Mouse (Mus musculus): ENCODE measurements around the gene Hbq1a. TPM values are rescaled to one million over a fixed set of nuclear protein-coding genes. Genes with fewer than 3 reads are reported as not detected.

The Hbq1a gene
- polyA plus RNA-seq, 1 experiment from 2014 or later = 0.65 TPM

DNA sequence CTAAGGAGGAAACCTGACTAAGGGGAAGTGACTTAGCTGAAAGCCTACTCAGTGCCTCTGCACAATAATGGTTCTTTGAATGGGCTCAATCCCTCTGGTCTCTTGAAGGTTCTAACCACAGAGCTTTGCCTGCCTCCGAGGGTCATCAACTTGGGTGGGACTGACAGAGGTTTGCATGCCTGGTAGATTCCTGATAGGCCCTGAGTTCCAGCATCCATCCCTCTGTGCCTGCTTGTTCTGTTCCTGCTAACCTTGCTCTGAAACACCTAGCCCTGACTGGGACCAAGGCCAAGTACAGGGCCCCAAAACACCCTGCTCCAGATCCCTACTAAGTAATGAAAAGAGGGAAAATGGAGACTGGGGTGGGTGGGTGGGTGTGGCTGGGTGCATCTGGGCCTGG, 3.6 kb downstream of the Hbq1a start:
- Histone ChIP-seq H3K4me3 (no peak overlapping the region), H3K27me3 (peaks cover 12% of the 10 kb centered on the region; the same call in 1 of the 2 replicates), H3K9me3 (replicated peaks) (no peaks in the 10 kb centered on the region), H3K36me3 (ENCODE audit: poor library complexity, severe bottlenecking) (no peaks in the 10 kb centered on the region), H3K9ac (no peak overlapping the region), H3K27ac (no peak overlapping the region), H3K4me1 (0 out of 2 replicates have a peak, but pooled peaks cover 3% of the 10 kb centered on the region), H3K4me2 (no peak overlapping the region)
- WGBS = 74% methylated on average over 1 of the region's 1 CpGs
- no peak for ATAC-seq

GRCm38 (mm10) chr11:32307006-32307405, 7.1 kb downstream of the Hbq1a start:
- no peak for ATAC-seq
- Histone ChIP-seq H3K9ac (no peak overlapping the region), H3K4me2 (no peak overlapping the region), H3K4me1 (0 out of 2 replicates have a peak, but pooled peaks cover 3% of the 10 kb centered on the region), H3K27ac (no peak overlapping the region), H3K4me3 (no peak overlapping the region), H3K27me3 (no peaks in the 10 kb centered on the region), H3K9me3 (replicated peaks) (no peaks in the 10 kb centered on the region), H3K36me3 (ENCODE audit: poor library complexity, severe bottlenecking) (no peaks in the 10 kb centered on the region)
- 91% methylated on average over 1 of the region's 1 CpGs for WGBS

DNA sequence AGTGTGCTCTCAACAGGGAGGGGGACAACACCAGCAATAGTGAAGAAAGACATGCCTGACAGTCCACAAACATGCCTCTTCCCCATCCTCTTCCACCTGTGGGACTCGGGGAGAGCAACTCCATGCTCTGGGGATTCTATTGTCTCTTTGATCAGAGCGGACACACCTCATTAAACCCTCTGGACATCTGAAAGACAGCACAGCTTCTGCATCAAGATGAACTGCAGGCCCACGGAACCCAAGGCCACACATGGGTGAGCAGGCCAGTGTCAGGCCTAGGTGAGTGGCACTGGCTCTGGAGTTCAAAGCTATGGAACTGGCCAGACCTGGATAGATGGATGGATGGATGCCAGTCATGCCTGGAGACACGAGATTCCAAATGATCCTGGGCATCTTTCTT, 9.6 kb downstream of the Hbq1a start:
- Histone ChIP-seq H3K36me3 (ENCODE audit: poor library complexity, severe bottlenecking) (no peaks in the 10 kb centered on the region), H3K27ac (no peak overlapping the region), H3K4me3 (no peak overlapping the region), H3K9me3 (replicated peaks) (no peaks in the 10 kb centered on the region), H3K4me1 (no peaks in the 10 kb centered on the region), H3K27me3 (no peaks in the 10 kb centered on the region), H3K9ac (no peak overlapping the region), H3K4me2 (no peak overlapping the region)
- no peak for ATAC-seq
- WGBS = 58% methylated on average over 4 of the region's 4 CpGs

DNA sequence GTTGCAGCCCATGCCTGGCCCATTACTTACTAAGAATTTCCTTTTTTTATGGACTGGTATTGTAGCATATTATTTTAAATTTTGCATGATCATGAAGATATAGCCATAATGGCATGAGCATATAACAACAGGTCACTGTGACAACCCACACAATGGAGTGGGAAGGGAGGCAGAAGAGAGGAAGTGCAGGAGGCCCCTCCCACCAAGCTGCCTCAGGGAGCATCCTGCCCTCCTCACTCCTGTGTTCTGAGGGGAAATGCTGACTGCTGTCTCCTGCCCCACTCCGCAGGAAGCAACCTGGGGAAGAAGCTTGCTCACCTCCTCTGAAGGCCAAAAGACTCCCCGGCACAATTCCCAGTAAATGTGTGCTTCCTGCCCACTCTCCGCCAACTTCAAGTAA, 10.1 kb downstream of the Hbq1a start:
- WGBS = 83% methylated on average over 3 of the region's 3 CpGs

DNA sequence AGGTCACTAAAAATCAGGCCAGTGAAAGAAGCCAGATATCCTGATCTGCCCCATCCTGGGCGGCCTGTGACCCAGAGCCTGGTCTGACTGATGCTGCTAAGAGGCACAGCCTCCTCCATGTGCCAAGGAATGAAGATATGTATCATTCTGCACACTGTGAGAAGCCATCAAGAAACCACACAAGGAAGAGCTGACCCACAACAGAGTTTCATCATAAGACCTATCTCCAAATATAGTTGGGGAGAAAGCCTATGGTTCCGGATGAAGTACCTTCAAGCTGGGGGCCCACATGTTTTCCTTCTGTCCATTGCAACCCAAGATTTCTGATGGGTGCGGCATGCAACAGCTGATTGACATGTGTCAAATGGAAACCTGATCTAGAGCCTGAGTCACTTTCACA, 16.1 kb downstream of the Hbq1a start:
- Histone ChIP-seq H3K36me3 (ENCODE audit: poor library complexity, severe bottlenecking) (no peaks in the 10 kb centered on the region), H3K9me3 (replicated peaks) (no peaks in the 10 kb centered on the region), H3K27me3 (no peaks in the 10 kb centered on the region), H3K4me2 (no peak overlapping the region), H3K27ac (no peak overlapping the region), H3K4me1 (no peaks in the 10 kb centered on the region), H3K4me3 (no peak overlapping the region), H3K9ac (no peak overlapping the region)
- no peak for ATAC-seq
- 80% methylated on average over 3 of the region's 3 CpGs for WGBS

More for the DNA sequence above, 10.1 kb downstream of the Hbq1a start:
- no peaks in the 10 kb centered on the region for H3K4me1 ChIP-seq
- H3K4me3 ChIP-seq = no peak overlapping the region
- no peak overlapping the region for H3K4me2 ChIP-seq
- H3K9ac ChIP-seq = no peak overlapping the region
- H3K9me3 ChIP-seq (replicated peaks) = no peaks in the 10 kb centered on the region
- H3K27me3 ChIP-seq = no peaks in the 10 kb centered on the region
- no peaks in the 10 kb centered on the region for H3K36me3 ChIP-seq (ENCODE audit: poor library complexity, severe bottlenecking)
- H3K27ac ChIP-seq = no peak overlapping the region
- no peak for ATAC-seq

GRCm38 (mm10) chr11:32320507-32321195, 20.8 kb downstream of the Hbq1a start:
- no peak overlapping the region for H3K9ac ChIP-seq
- no peak overlapping the region for H3K4me3 ChIP-seq
- H3K9me3 ChIP-seq (replicated peaks) = no peaks in the 10 kb centered on the region
- H3K27me3 ChIP-seq = no peaks in the 10 kb centered on the region
- no peak overlapping the region for H3K27ac ChIP-seq
- H3K4me1 ChIP-seq = no peaks in the 10 kb centered on the region
- no peak; the same call in 1 of the 2 replicates for ATAC-seq
- no peaks in the 10 kb centered on the region for H3K36me3 ChIP-seq (ENCODE audit: poor library complexity, severe bottlenecking)
- WGBS = 60% methylated on average over 11 of the region's 11 CpGs
- H3K4me2 ChIP-seq = no peak overlapping the region

DNA sequence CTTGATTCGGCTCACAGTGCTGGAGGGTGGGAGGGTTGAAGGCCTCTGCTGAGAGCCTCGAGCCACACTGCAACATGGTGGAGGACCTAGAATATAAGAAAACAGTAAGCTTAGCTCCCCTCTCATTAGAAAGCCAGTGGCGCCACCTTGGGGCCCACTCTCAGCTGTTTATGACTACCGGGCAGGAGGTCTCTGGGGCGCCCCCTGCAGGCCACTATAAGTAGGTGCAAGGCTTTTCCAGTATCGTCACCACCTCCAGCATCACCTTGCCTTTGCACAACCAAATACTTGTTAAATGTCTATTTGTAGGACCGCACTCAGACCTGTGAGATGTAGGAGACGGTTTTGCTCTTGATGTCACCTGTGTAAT, 21.3 kb downstream of the Hbq1a start:
- Histone ChIP-seq H3K9me3 (replicated peaks) (no peaks in the 10 kb centered on the region), H3K4me1 (no peaks in the 10 kb centered on the region), H3K27me3 (no peaks in the 10 kb centered on the region), H3K9ac (no peak overlapping the region), H3K4me3 (no peak overlapping the region), H3K27ac (no peak overlapping the region), H3K36me3 (ENCODE audit: poor library complexity, severe bottlenecking) (no peaks in the 10 kb centered on the region), H3K4me2 (no peak overlapping the region)
- ATAC-seq = peak; percentile 21; the same call in 1 of the 2 replicates
- WGBS = 42% methylated on average over 8 of the region's 8 CpGs

DNA sequence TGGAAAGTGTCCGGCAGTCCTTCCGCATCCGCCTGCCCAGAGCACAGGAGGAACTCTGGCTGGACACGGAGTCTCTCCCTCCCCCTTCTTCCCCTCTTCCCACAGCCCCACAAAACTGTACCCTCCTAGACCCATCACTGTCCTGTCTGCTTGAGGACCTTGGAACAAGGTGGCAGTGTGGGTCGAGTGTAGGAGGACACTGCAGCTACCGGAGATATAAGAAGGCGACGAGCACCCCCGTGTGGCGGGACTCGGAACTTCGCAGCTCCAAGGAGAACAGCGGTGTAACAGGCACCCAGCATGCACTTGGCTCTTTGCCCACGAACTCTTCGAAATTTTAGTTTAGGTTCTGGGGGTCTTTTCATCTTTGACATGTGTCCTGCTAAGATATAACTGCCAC, 24.7 kb downstream of the Hbq1a start:
- Histone ChIP-seq H3K27me3 (no peaks in the 10 kb centered on the region), H3K4me2 (peak overlapping the region; percentile 29), H3K36me3 (ENCODE audit: poor library complexity, severe bottlenecking) (no peaks in the 10 kb centered on the region), H3K4me1 (no peaks in the 10 kb centered on the region), H3K9me3 (replicated peaks) (no peaks in the 10 kb centered on the region), H3K4me3 (no peak overlapping the region), H3K27ac (no peak overlapping the region), H3K9ac (no peak overlapping the region)
- peak; percentile 88 for ATAC-seq
- 13% methylated on average over 15 of the region's 15 CpGs for WGBS

GRCm38 (mm10) chr11:32331075-32331474, 31.2 kb downstream of the Hbq1a start:
- Histone ChIP-seq H3K27ac (no peak overlapping the region), H3K9me3 (replicated peaks) (no peaks in the 10 kb centered on the region), H3K4me1 (peaks cover 15% of the 10 kb centered on the region), H3K4me2 (no peak overlapping the region), H3K27me3 (no peaks in the 10 kb centered on the region), H3K9ac (no peak overlapping the region), H3K36me3 (ENCODE audit: poor library complexity, severe bottlenecking) (no peaks in the 10 kb centered on the region), H3K4me3 (no peak overlapping the region)
- no peak for ATAC-seq
- WGBS = 49% methylated on average over 6 of the region's 6 CpGs

DNA sequence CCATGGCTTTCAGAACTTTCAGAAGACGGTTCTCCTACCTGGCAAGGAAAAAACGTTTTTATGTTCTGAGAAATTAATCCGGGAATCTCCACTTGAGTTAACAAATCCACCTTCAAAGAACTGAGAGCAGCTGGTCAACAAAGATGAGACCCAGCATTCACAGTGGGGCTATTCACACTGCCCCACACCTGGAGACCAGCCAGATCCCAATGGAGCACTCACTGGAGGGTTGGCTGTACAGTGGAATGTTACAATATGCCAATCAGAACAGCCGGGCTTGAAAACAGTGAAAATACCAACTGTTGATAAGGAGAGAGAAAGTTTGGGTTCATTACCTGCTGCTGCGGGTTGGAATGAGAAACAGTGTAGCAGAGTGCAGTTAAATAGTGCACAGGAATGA, 32.0 kb downstream of the Hbq1a start:
- H3K27ac ChIP-seq = no peak overlapping the region
- peaks cover 2% of the 10 kb centered on the region; the same call in 1 of the 2 replicates for H3K9me3 ChIP-seq (replicated peaks)
- ATAC-seq = 0 out of 2 replicates have a peak, but pooled peaks have one; percentile 61
- 54% methylated on average over 5 of the region's 5 CpGs for whole genome bisulfite sequencing
- no peaks in the 10 kb centered on the region for H3K27me3 ChIP-seq
- no peak overlapping the region for H3K9ac ChIP-seq
- peaks cover 15% of the 10 kb centered on the region for H3K4me1 ChIP-seq
- H3K4me2 ChIP-seq = no peak overlapping the region
- H3K4me3 ChIP-seq = no peak overlapping the region
- H3K36me3 ChIP-seq (ENCODE audit: poor library complexity, severe bottlenecking) = no peaks in the 10 kb centered on the region

DNA sequence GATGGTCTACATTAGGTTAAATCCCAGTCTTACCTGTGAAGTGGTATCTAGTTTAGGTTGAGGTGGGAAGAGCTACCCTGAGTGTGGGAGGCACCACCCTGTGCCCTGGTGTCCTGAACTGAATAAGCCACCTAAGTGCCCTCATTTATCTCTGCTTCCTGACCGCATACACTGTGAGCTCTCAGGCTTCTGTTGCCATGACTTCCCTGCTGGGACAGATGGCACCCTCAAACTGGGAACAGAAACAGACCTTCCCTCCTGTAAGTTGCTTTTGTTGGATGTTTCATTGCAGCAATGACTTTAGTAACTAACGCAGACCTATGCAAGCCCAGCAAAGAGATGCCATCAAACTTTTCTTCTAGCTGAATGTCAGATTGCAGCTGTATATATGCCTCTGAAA, 33.4 kb downstream of the Hbq1a start:
- Histone ChIP-seq H3K4me3 (no peak overlapping the region), H3K9me3 (replicated peaks) (peaks cover 7% of the 10 kb centered on the region; the same call in 1 of the 2 replicates), H3K27ac (no peak overlapping the region), H3K9ac (no peak overlapping the region), H3K4me1 (peaks cover 15% of the 10 kb centered on the region), H3K4me2 (no peak overlapping the region), H3K27me3 (no peaks in the 10 kb centered on the region), H3K36me3 (ENCODE audit: poor library complexity, severe bottlenecking) (no peaks in the 10 kb centered on the region)
- ATAC-seq = no peak
- 86% methylated on average over 2 of the region's 2 CpGs for WGBS

- Histone ChIP-seq H3K27me3 (no peaks in the 10 kb centered on the region), H3K36me3 (ENCODE audit: poor library complexity, severe bottlenecking) (no peaks in the 10 kb centered on the region), H3K4me2 (no peak overlapping the region), H3K4me3 (no peak overlapping the region), H3K9me3 (replicated peaks) (peaks cover 7% of the 10 kb centered on the region; the same call in 1 of the 2 replicates), H3K27ac (no peak overlapping the region), H3K9ac (no peak overlapping the region), H3K4me1 (peaks cover 5% of the 10 kb centered on the region; the same call in 1 of the 2 replicates)
- no peak for ATAC-seq
- WGBS = 86% methylated on average over 6 of the region's 6 CpGs
Observed at GRCm38 (mm10) chr11:32336435-32336907, 36.6 kb downstream of the Hbq1a start.

DNA sequence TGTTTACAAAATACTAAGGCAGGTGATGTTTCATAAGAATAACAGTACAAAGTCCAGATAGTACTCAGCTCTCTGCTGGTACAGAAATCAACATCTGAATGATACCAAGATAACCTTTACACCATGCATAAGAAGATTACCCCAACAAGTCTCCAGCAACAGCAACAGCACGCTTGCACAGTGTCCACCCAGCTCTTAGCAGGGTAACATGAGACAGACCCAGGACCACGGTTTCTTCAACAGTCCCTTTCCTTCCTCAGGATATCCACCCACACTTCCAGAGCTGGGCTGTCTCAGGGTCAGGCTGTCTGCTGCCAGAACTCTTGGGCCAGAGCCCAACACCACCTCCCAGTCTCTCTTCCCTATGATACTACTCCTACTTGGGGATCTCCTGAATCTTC, 39.3 kb downstream of the Hbq1a start:
- H3K4me2 ChIP-seq = no peak overlapping the region
- ATAC-seq = no peak
- no peak overlapping the region for H3K9ac ChIP-seq
- no peaks in the 10 kb centered on the region for H3K36me3 ChIP-seq (ENCODE audit: poor library complexity, severe bottlenecking)
- no peak overlapping the region for H3K27ac ChIP-seq
- 82% methylated on average over 2 of the region's 2 CpGs for WGBS
- no peaks in the 10 kb centered on the region for H3K27me3 ChIP-seq
- H3K9me3 ChIP-seq (replicated peaks) = peaks cover 7% of the 10 kb centered on the region; the same call in 1 of the 2 replicates
- no peaks in the 10 kb centered on the region for H3K4me1 ChIP-seq
- no peak overlapping the region for H3K4me3 ChIP-seq

Measured in forebrain, embryonic 13.5 days (tissue).